Mouse (Mus musculus): ENCODE data around the gene Tfam.

DNA sequence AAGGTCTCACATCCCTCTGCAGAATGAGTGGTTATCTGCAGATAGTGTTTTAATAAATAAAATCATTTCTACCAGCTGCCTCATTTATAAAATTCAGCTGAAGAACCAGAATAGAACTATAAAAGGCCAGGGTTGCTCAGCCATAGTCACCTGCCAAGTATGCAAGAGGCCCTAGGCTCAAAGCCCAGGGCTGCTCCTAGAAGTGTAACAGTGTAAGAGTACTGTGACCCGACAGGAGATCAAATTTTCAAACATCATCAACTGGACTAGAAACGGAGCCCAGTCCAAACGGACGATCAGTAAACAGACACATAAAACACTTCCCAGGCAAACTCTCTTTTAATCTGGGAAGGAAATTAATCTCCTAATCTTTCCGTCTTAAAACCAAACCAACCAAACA, 13.8 kb upstream of the Tfam start:
- no peak for TF ChIP-seq CTCF (IDR thresholded peaks at IDR 0.05; ENCODE audit: low read depth)
- TF ChIP-seq EP300 (IDR thresholded peaks at IDR 0.05; ENCODE audit: low read depth): no peak
